Mouse (Mus musculus) limb, embryonic 13.5 days (tissue): ENCODE data around the gene Bloc1s1. TPM values are rescaled to one million over a fixed set of nuclear protein-coding genes. Genes with fewer than 3 reads are reported as not detected.

Experiments used
- ATAC-seq: fragments of 200-750 bp; cut with Nextera tagmentation; 2 replicates; pipeline ENCODE4 v1.8.0; 2017; ENCODE audit warnings: low read depth, moderate number of reproducible peaks, moderate TSS enrichment; ENCODE audit not compliant: low FRiP score
- H3K27ac ChIP-seq: fragments of 300-500 bp; sonication (generic); 2 replicates; pipeline ENCODE4 v1.5.1; 2015; ENCODE audit warnings: inconsistent platforms, mild to moderate bottlenecking, moderate library complexity
- H3K27me3 ChIP-seq: fragments of 300-500 bp; sonication (generic); 2 replicates; pipeline ENCODE4 v1.6.1; 2015; ENCODE audit warnings: mild to moderate bottlenecking, inconsistent platforms
- H3K36me3 ChIP-seq: fragments of 300-500 bp; sonication (generic); 2 replicates; pipeline ENCODE4 v1.6.1; 2015; ENCODE audit warnings: inconsistent platforms, mild to moderate bottlenecking, moderate library complexity
- H3K4me1 ChIP-seq: fragments of 300-500 bp; sonication (generic); 2 replicates; pipeline ENCODE4 v1.6.1; 2015; ENCODE audit warnings: inconsistent platforms
- H3K4me2 ChIP-seq: fragments of 300-500 bp; sonication (generic); replicated peaks from 2 replicates; pipeline ENCODE4 v1.6.1; 2015; ENCODE audit warnings: inconsistent platforms, mild to moderate bottlenecking, moderate library complexity
- H3K4me3 ChIP-seq: fragments of 300-500 bp; sonication (generic); 2 replicates; pipeline ENCODE4 v1.5.1; 2015; ENCODE audit warnings: moderate library complexity, mild to moderate bottlenecking, inconsistent platforms
- H3K9ac ChIP-seq: fragments of 300-500 bp; sonication (generic); 2 replicates; pipeline ENCODE4 v1.6.1; 2015; ENCODE audit warnings: mild to moderate bottlenecking, inconsistent platforms
- H3K9me3 ChIP-seq: fragments of 300-500 bp; sonication (generic); 2 replicates; pipeline ENCODE4 v1.6.1; 2016; ENCODE audit warnings: inconsistent platforms
- WGBS: fragments of 180-500 bp; shearing (Covaris S2); methylation state at CpG from one replicate; pipeline ENCODE4 v1.1.7; 2015; 5-methylcytosine and 5-hydroxymethylcytosine counted together
- polyA plus RNA-seq: library from polyadenylated mRNA; unstranded; fragments of >200 nt; fragmentation: Nextera tagmentation; extraction: Ambion mirVana; gene quantifications from 2 replicates; pipeline ENCODE4 v1.2.1, GENCODE M21; 2015

Gene Bloc1s1
- polyA plus RNA-seq, 1 experiment from 2014 or later = 225 TPM

GRCm38 (mm10) chr10:128913219-128913618, 10.6 kb downstream of the Bloc1s1 start:
- Histone ChIP-seq H3K36me3 (peaks cover 69% of the 10 kb centered on the region), H3K4me3 (no peak overlapping the region), H3K4me1 (peaks cover 38% of the 10 kb centered on the region), H3K27ac (peak overlapping the region; percentile 49; the same call in 1 of the 2 replicates), H3K9me3 (no peaks in the 10 kb centered on the region), H3K4me2 (no peak overlapping the region; the same call in none of the 2 replicates), H3K27me3 (no peaks in the 10 kb centered on the region), H3K9ac (no peak overlapping the region)
- no peak for ATAC-seq
- whole genome bisulfite sequencing = 7% methylated on average over 5 of the region's 5 CpGs

- whole genome bisulfite sequencing = 79% methylated on average over 4 of the region's 4 CpGs
- H3K9ac ChIP-seq = 0 out of 2 replicates have a peak overlapping the region, but pooled peaks have one; percentile 20
Measured at GRCm38 (mm10) chr10:128912791-128913190, 11.0 kb downstream of the Bloc1s1 start.

GRCm38 (mm10) chr10:128912268-128912667, 11.6 kb downstream of the Bloc1s1 start:
- H3K4me1 ChIP-seq = peaks cover 38% of the 10 kb centered on the region
- peak overlapping the region; percentile 77 for H3K4me2 ChIP-seq
- no peaks in the 10 kb centered on the region for H3K9me3 ChIP-seq
- peaks cover 59% of the 10 kb centered on the region for H3K36me3 ChIP-seq
- H3K27ac ChIP-seq = no peak overlapping the region; the same call in 1 of the 2 replicates
- peak overlapping the region; percentile 51; the same call in 1 of the 2 replicates for H3K9ac ChIP-seq
- no peak for ATAC-seq
- 78% methylated on average over 4 of the region's 4 CpGs for WGBS
- no peak overlapping the region for H3K4me3 ChIP-seq
- H3K27me3 ChIP-seq = no peaks in the 10 kb centered on the region

More at GRCm38 (mm10) chr10:128912791-128913190, 11.0 kb downstream of the Bloc1s1 start:
- Histone ChIP-seq H3K27ac (peak overlapping the region; percentile 49; the same call in 1 of the 2 replicates), H3K4me3 (peak overlapping the region; percentile 7; the same call in 1 of the 2 replicates), H3K9me3 (no peaks in the 10 kb centered on the region), H3K4me2 (peak overlapping the region; percentile 19; the same call in 1 of the 2 replicates), H3K27me3 (no peaks in the 10 kb centered on the region), H3K36me3 (peaks cover 65% of the 10 kb centered on the region), H3K4me1 (peaks cover 38% of the 10 kb centered on the region)
- ATAC-seq = no peak

GRCm38 (mm10) chr10:128911430-128911829, 12.4 kb downstream of the Bloc1s1 start:
- 0 out of 2 replicates have a peak overlapping the region, but pooled peaks have one; percentile 96 for H3K27ac ChIP-seq
- peak overlapping the region; percentile 100 for H3K9ac ChIP-seq
- peak overlapping the region; percentile 77 for H3K4me2 ChIP-seq
- no peaks in the 10 kb centered on the region for H3K9me3 ChIP-seq
- H3K27me3 ChIP-seq = no peaks in the 10 kb centered on the region
- peaks cover 38% of the 10 kb centered on the region for H3K4me1 ChIP-seq
- no peak for ATAC-seq
- H3K4me3 ChIP-seq = peak overlapping the region; percentile 87
- H3K36me3 ChIP-seq = peaks cover 51% of the 10 kb centered on the region
- WGBS = 83% methylated on average over 6 of the region's 6 CpGs

GRCm38 (mm10) chr10:128910066-128910841, 13.6 kb downstream of the Bloc1s1 start:
- peaks cover 40% of the 10 kb centered on the region for H3K36me3 ChIP-seq
- ATAC-seq = peak; percentile 29
- H3K9me3 ChIP-seq = no peaks in the 10 kb centered on the region
- H3K4me3 ChIP-seq = peak overlapping the region; percentile 87
- under 1% methylated on average over 60 of the region's 66 CpGs for WGBS
- no peaks in the 10 kb centered on the region for H3K27me3 ChIP-seq
- peak overlapping the region; percentile 77 for H3K4me2 ChIP-seq
- peak overlapping the region; percentile 96 for H3K27ac ChIP-seq
- H3K9ac ChIP-seq = peak overlapping the region; percentile 100
- peaks cover 38% of the 10 kb centered on the region for H3K4me1 ChIP-seq

- under 1% methylated on average over 38 of the region's 41 CpGs for WGBS
- peak; percentile 87 for ATAC-seq
- peak overlapping the region; percentile 87 for H3K4me3 ChIP-seq
- no peaks in the 10 kb centered on the region for H3K27me3 ChIP-seq
- no peaks in the 10 kb centered on the region for H3K9me3 ChIP-seq
- H3K9ac ChIP-seq = peak overlapping the region; percentile 100
- peaks cover 38% of the 10 kb centered on the region for H3K4me1 ChIP-seq
- peaks cover 34% of the 10 kb centered on the region for H3K36me3 ChIP-seq
- H3K4me2 ChIP-seq = peak overlapping the region; percentile 77
- H3K27ac ChIP-seq = peak overlapping the region; percentile 96
Measured at GRCm38 (mm10) chr10:128909567-128910028, 14.2 kb downstream of the Bloc1s1 start.

GRCm38 (mm10) chr10:128908778-128909448, 14.9 kb downstream of the Bloc1s1 start:
- no peaks in the 10 kb centered on the region for H3K27me3 ChIP-seq
- peak overlapping the region; percentile 100 for H3K9ac ChIP-seq
- H3K9me3 ChIP-seq = no peaks in the 10 kb centered on the region
- ATAC-seq = no peak
- WGBS = 57% methylated on average over 13 of the region's 13 CpGs
- H3K36me3 ChIP-seq = peaks cover 27% of the 10 kb centered on the region
- H3K27ac ChIP-seq = peak overlapping the region; percentile 96
- H3K4me3 ChIP-seq = peak overlapping the region; percentile 87
- H3K4me1 ChIP-seq = peaks cover 38% of the 10 kb centered on the region
- H3K4me2 ChIP-seq = peak overlapping the region; percentile 77

GRCm38 (mm10) chr10:128904812-128905211, 19.0 kb downstream of the Bloc1s1 start:
- H3K27ac ChIP-seq = no peak overlapping the region
- no peaks in the 10 kb centered on the region for H3K36me3 ChIP-seq
- ATAC-seq = no peak
- no peak overlapping the region for H3K4me2 ChIP-seq
- peaks cover 7% of the 10 kb centered on the region for H3K4me1 ChIP-seq
- H3K4me3 ChIP-seq = no peak overlapping the region
- H3K9ac ChIP-seq = no peak overlapping the region
- no peaks in the 10 kb centered on the region for H3K9me3 ChIP-seq
- no peaks in the 10 kb centered on the region for H3K27me3 ChIP-seq
- WGBS = 76% methylated on average over 5 of the region's 5 CpGs

- Histone ChIP-seq H3K4me3 (no peak overlapping the region), H3K9ac (no peak overlapping the region), H3K9me3 (no peaks in the 10 kb centered on the region), H3K27me3 (no peaks in the 10 kb centered on the region), H3K4me2 (no peak overlapping the region), H3K4me1 (no peaks in the 10 kb centered on the region), H3K27ac (no peak overlapping the region), H3K36me3 (no peaks in the 10 kb centered on the region)
- 86% methylated on average over 3 of the region's 3 CpGs for WGBS
- no peak for ATAC-seq
Measured at GRCm38 (mm10) chr10:128902409-128902988, 21.3 kb downstream of the Bloc1s1 start.

GRCm38 (mm10) chr10:128901409-128901808, 22.4 kb downstream of the Bloc1s1 start:
- Histone ChIP-seq H3K36me3 (no peaks in the 10 kb centered on the region), H3K9me3 (no peaks in the 10 kb centered on the region), H3K27ac (no peak overlapping the region), H3K4me3 (no peak overlapping the region), H3K27me3 (peaks cover 8% of the 10 kb centered on the region), H3K4me1 (peaks cover 8% of the 10 kb centered on the region), H3K4me2 (no peak overlapping the region), H3K9ac (no peak overlapping the region)
- WGBS = 79% methylated on average over 1 of the region's 1 CpGs
- ATAC-seq = no peak

GRCm38 (mm10) chr10:128900698-128901097, 23.1 kb downstream of the Bloc1s1 start, which contains the start of gene Cd63:
TSS of gene Cd63 (plus strand) at chr10:128900989.
- Histone ChIP-seq H3K36me3 (no peaks in the 10 kb centered on the region), H3K4me2 (no peak within 1 kb of the TSS), H3K27me3 (peaks cover 16% of the 10 kb centered on the region), H3K9ac (no peak within 1 kb of the TSS), H3K4me1 (peaks cover 15% of the 10 kb centered on the region), H3K9me3 (no peaks in the 10 kb centered on the region), H3K4me3 (no peak within 1 kb of the TSS), H3K27ac (no peak within 1 kb of the TSS)
- 78% methylated on average over 3 of the region's 3 CpGs for WGBS
- no peak for ATAC-seq
